Comparison of ENCODE assay signal across 8 mouse cellular contexts in the genomic region with DNA sequence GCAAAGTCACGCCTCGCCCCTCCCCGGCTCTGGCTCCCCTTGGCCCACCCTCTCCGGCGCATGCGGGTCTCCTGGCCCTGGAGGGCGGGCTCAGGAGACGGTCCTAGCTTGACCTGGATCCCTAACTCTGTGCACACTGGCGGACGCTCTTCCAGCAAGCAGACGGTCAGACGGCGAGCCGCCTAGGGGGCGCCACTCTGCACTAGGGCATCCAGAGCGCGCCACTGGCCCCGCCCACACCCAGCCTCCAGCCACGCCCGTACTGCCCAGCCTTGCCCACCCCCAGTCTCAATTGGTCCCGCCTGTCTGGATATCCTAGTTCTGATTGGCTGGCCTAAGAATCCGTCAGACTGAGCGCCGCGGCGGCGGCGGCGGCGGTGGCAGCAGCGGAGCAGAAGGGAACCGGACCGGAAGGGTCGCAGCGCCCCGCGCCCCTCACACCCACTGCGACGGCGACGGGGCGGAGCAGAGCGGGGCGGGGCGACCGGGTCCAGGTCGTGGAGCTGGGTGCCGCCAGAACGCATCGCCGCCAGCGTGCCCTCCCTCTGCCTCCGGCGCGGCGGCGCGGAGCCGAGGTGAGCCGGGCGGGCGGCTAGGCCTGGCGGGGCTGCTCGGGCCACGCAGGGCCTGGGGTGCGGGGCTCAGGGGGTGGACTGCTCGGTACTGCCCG. TPM values are rescaled to one million over a fixed set of nuclear protein-coding genes. Genes with fewer than 3 reads are reported as not detected.
DNase-seq lines count a peak whose midpoint lies in the region; ATAC-seq lines count a peak whose summit lies in the region.

A gene (plus strand): TSS at position 351 of the 670 bp plus-strand sequence.

- H3K9ac ChIP-seq in hindbrain, embryonic 12.5 days, result peak within 1 kb of the TSS; percentile 96

- peaks cover 10% of the 10 kb centered on the region; the same call in 1 of the 2 replicates for H3K36me3 ChIP-seq in hindbrain, embryonic 12.5 days

- H3K9me3 ChIP-seq in hindbrain, embryonic 12.5 days (replicated peaks), result no peaks in the 10 kb centered on the region

- ATAC-seq in hindbrain, embryonic 12.5 days (ENCODE audit: low FRiP score), result peak; percentile 98

- peak within 1 kb of the TSS; percentile 89 for H3K27ac ChIP-seq in hindbrain, embryonic 12.5 days

- peaks cover 20% of the 10 kb centered on the region for H3K4me1 ChIP-seq in hindbrain, embryonic 12.5 days

- peak; percentile 98 for DNase-seq in NIH3T3 (ENCODE audit: low read depth)
- DNase-seq in cerebellum, postnatal 10 days, result peak; percentile 99
- peak; percentile 96 to 98 for DNase-seq in frontal cortex, postnatal 10 days (ENCODE audit: low spot score in 2 of 2)
- peak; percentile 96 to 99 for DNase-seq in layer of hippocampus, postnatal 14 days (ENCODE audit: low spot score in 2 of 2)
- peak; percentile 99 for DNase-seq in lung, postnatal 14 days
- DNase-seq in retina, adult 2 months (ENCODE audit: low read depth, low spot score), result peak; percentile 90
- peak; percentile 98 for DNase-seq in thymus, postnatal 36 days

- H3K4me3 ChIP-seq in hindbrain, embryonic 12.5 days, result peak within 1 kb of the TSS; percentile 93

- H3K4me2 ChIP-seq in hindbrain, embryonic 12.5 days (replicated peaks), result peak within 1 kb of the TSS; percentile 89

- no peaks in the 10 kb centered on the region for H3K27me3 ChIP-seq in hindbrain, embryonic 12.5 days

- WGBS in hindbrain, embryonic 12.5 days, result under 1% methylated on average over 64 of the region's 68 CpGs

RNA-seq across cellular contexts. Expression of the gene that starts here (rescaled TPM):
- polyA plus RNA-seq in hindbrain, embryonic 12.5 days (2016; fragmentation: Nextera tagmentation; extraction: Ambion mirVana), result 54.4 and 62.3 TPM in 2 replicates
- 100 to 1,000 TPM; 150 to 162 TPM for total RNA-seq in layer of hippocampus, postnatal 14 days (2021)

Comparison
In these comparisons a context has a peak if more than half of its experiments do, and no peak if none do; other contexts are left out.
1. Peak in every context shown above with its lines: DNase-seq, ATAC-seq, H3K4me3 ChIP-seq and H3K27ac ChIP-seq.